Mouse (Mus musculus) myocyte (in vitro differentiated cells): ENCODE data around the gene Dync1h1. TPM values are rescaled to one million over a fixed set of nuclear protein-coding genes. Genes with fewer than 3 reads are reported as not detected.

Experiments used
- H3K27me3 ChIP-seq: one replicate; pipeline ENCODE4 v1.6.1; 2011; ENCODE audit not compliant: control insufficient read depth, insufficient read depth, insufficient read length
- H3K36me3 ChIP-seq: one replicate; pipeline ENCODE4 v1.6.1; 2011; ENCODE audit not compliant: control insufficient read depth, insufficient read depth
- H3K4me2 ChIP-seq: one replicate; pipeline ENCODE4 v1.6.1; 2011; ENCODE audit warnings: low read depth, control low read depth
- H3K4me3 ChIP-seq: one replicate; pipeline ENCODE4 v1.5.1; 2011; ENCODE audit warnings: mild to moderate bottlenecking, control low read depth, moderate library complexity
- H3K79me2 ChIP-seq: one replicate; pipeline ENCODE4 v1.6.1; 2011; ENCODE audit not compliant: control insufficient read depth, insufficient read depth
- H3ac ChIP-seq: one replicate; pipeline ENCODE4 v1.6.1; 2011; ENCODE audit not compliant: control insufficient read depth, insufficient read length
- CEBPB ChIP-seq: IDR thresholded peaks from 2 replicates; pipeline ENCODE4 v1.6.1; 2011; ENCODE audit warnings: mild to moderate bottlenecking, moderate library complexity; ENCODE audit not compliant: poor library complexity, insufficient read depth, severe bottlenecking
- E2F4 ChIP-seq: IDR thresholded peaks from one replicate; pipeline ENCODE4 v1.6.1; 2011; ENCODE audit warnings: mild to moderate bottlenecking, control low read depth, moderate library complexity; ENCODE audit not compliant: insufficient read depth
- MAX ChIP-seq: IDR thresholded peaks from one replicate; pipeline ENCODE4 v1.6.1; 2011; ENCODE audit warnings: low read depth, mild to moderate bottlenecking, control low read depth
- MYOD1 ChIP-seq, 3 experiments: IDR thresholded peaks; one replicate each; pipeline ENCODE4 v1.6.1; 2011; ENCODE audit warnings: control low read depth in 2 of 3, low read depth in 2 of 3, mild to moderate bottlenecking in 2 of 3, moderate library complexity in 1 of 3; ENCODE audit not compliant: insufficient read length in 2 of 3, control insufficient read depth in 1 of 3
- MYOG ChIP-seq, 3 experiments: IDR thresholded peaks; one replicate each; pipeline ENCODE4 v1.6.1; 2011; ENCODE audit warnings: control low read depth in 2 of 3, low read depth in 2 of 3, mild to moderate bottlenecking in 2 of 3; ENCODE audit not compliant: insufficient read length in 2 of 3, control insufficient read depth in 1 of 3, insufficient read depth in 1 of 3
- POLR2A ChIP-seq: IDR thresholded peaks from one replicate; pipeline ENCODE4 v1.6.1; 2011; ENCODE audit warnings: low read depth, mild to moderate bottlenecking, control low read depth, moderate library complexity; ENCODE audit not compliant: insufficient read length
- POLR2AphosphoS2 ChIP-seq: IDR thresholded peaks from one replicate; pipeline ENCODE4 v1.6.1; 2011; ENCODE audit warnings: low read depth, control low read depth; ENCODE audit not compliant: insufficient read length
- REST ChIP-seq: IDR thresholded peaks from one replicate; pipeline ENCODE4 v1.6.1; 2011; ENCODE audit warnings: mild to moderate bottlenecking, control low read depth, moderate library complexity; ENCODE audit not compliant: insufficient read depth, insufficient read length
- SRF ChIP-seq: IDR thresholded peaks from one replicate; pipeline ENCODE4 v1.6.1; 2011; ENCODE audit warnings: low read depth; ENCODE audit not compliant: control insufficient read depth, insufficient read length
- TCF12 ChIP-seq: IDR thresholded peaks from one replicate; pipeline ENCODE4 v1.6.1; 2011; ENCODE audit warnings: mild to moderate bottlenecking, control low read depth; ENCODE audit not compliant: poor library complexity, insufficient read depth, severe bottlenecking
- TCF3 ChIP-seq: IDR thresholded peaks from one replicate; pipeline ENCODE4 v1.6.1; 2011; ENCODE audit warnings: low read depth, control low read depth; ENCODE audit not compliant: insufficient read length
- USF1 ChIP-seq: IDR thresholded peaks from one replicate; pipeline ENCODE4 v1.6.1; 2011; ENCODE audit warnings: low read depth, mild to moderate bottlenecking, control low read depth, moderate library complexity
- polyA plus RNA-seq: library from polyadenylated mRNA; unstranded; fragments of >200 nt; fragmentation: generic; extraction: Trizol; gene quantifications from one replicate; pipeline ENCODE4 v1.2.1, GENCODE M21; 2012; ENCODE audit warnings: missing spikeins

The Dync1h1 gene
- polyA plus RNA-seq: 128 TPM

DNA sequence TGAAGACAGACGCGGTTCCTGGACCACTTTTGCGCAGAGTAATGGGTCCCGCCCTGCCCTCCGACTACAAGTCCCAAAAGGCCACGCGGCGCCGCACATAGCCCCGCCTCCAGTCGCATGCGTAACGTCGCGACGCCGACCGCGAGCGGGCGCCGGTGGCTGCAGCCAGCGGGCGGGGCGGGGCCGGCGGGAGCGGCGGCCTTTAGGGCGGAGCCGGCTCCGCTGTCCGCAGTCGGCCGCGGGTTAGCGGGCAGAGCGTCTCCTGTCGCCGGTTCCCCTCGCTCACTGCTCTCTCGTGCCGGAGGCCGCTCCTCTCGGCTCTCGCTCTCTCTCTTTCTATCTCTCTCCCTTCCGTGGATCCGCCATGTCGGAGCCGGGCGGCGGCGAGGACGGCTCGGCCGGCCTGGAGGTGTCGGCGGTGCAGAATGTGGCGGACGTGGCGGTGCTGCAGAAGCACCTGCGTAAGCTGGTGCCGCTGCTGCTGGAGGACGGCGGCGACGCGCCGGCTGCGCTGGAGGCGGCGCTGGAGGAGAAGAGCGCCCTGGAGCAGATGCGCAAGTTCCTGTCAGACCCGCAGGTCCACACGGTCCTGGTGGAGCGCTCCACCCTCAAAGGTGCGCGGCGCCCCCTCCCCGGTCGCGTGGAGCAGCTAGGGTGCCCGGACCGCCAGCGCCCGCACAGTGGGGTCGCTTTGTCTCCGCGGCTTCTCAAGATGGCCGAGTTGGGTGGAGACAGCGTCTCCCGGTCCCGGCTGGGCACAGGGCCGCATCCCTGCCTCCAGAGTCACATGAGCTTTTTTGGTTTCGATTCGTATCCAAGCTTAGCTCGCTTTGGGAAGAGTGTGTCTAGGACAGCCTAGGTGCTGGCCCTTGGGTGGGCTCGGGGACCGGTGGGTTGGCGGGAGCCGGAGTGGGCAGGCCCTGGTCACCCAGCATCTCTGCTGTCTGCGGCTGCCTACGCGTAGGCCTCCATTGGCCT is at the start of gene Dync1h1:
Dync1h1 (plus strand) TSS at position 212 of the 978 bp plus-strand sequence.
- H3K4me2 ChIP-seq: peak within 1 kb of the TSS; percentile 94
- no peaks in the 10 kb centered on the region for H3K27me3 ChIP-seq

DNA sequence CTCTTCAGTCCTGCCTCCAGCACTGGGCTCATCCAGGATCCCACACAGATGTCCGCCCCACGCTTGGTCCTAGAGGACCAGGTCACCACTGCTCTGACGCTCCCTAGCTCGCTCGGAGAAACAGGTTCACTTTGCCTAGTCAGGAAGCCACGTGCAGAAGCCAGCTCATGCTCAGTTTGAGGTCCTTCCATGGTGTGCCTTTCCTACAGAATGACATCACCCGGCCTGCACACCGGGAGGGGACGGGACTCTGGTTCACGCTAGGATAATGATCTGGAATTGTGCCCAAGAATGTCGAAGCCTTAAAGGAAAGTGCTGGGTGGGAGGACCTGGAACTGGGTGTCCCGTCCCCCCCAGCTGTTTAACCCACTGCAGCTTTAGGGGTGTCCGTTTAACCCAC is 49.1 kb upstream of the Dync1h1 start:
- H3ac ChIP-seq: no peak overlapping the region
- TF ChIP-seq CEBPB: no peak
- no peak for TF ChIP-seq MYOD1 (IDR thresholded peaks at IDR 0.05; ENCODE audit: control insufficient read depth in 1 of 3, insufficient read length in 2 of 3, low read depth in 2 of 3)
- TF ChIP-seq TCF12: no peak
- TF ChIP-seq POLR2A: no peak
- no peak for TF ChIP-seq USF1
- no peak for TF ChIP-seq TCF3
- no peak for TF ChIP-seq POLR2AphosphoS2
- TF ChIP-seq REST: no peak
- TF ChIP-seq MYOG (IDR thresholded peaks at IDR 0.05; ENCODE audit: control insufficient read depth in 1 of 3, insufficient read depth in 1 of 3, insufficient read length in 2 of 3, low read depth in 2 of 3): no peak
- TF ChIP-seq MAX: no peak
- TF ChIP-seq SRF: no peak
- no peak for TF ChIP-seq E2F4
- no peaks in the 10 kb centered on the region for H3K79me2 ChIP-seq
- H3K36me3 ChIP-seq: peaks cover 22% of the 10 kb centered on the region
- H3K27me3 ChIP-seq: no peaks in the 10 kb centered on the region
- no peak overlapping the region for H3K4me2 ChIP-seq
- H3K4me3 ChIP-seq: no peak overlapping the region

More for the DNA sequence above, at the start of gene Dync1h1:
- Histone ChIP-seq H3K36me3 (no peaks in the 10 kb centered on the region), H3ac (peak within 1 kb of the TSS; percentile 85), H3K4me3 (peak within 1 kb of the TSS; percentile 85), H3K79me2 (peaks cover 52% of the 10 kb centered on the region)
- TF ChIP-seq TCF3 (no peak), POLR2AphosphoS2 (peak; percentile 97), USF1 (peak; percentile 60), CEBPB (no peak), MYOG (IDR thresholded peaks at IDR 0.05; ENCODE audit: control insufficient read depth in 1 of 3, insufficient read depth in 1 of 3, insufficient read length in 2 of 3, low read depth in 2 of 3) (peak in 1 of 3 experiments; percentile 18), POLR2A (peak; percentile 98), MYOD1 (IDR thresholded peaks at IDR 0.05; ENCODE audit: control insufficient read depth in 1 of 3, insufficient read length in 2 of 3, low read depth in 2 of 3) (peak in 1 of 3 experiments; percentile 29), E2F4 (no peak)

DNA sequence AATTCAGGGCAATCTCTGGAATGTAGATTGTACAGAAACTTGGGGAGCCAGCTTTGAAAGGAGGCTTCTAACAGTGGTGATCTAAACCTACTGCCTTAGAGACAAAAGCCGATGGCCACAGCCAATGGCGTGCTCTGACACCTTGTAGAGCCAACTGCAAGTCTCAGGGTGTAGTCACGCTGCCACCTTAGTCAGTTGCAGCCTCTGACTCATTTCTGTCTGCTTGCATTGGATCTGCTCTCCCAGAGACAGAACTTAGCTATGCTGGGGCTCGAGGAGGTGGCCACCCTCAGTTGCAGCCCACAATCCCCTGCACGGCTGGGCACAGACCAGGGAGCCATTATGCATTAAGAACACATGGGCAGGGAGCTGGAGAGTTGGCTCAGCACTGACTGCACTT is 47.9 kb upstream of the Dync1h1 start:
- TF ChIP-seq POLR2AphosphoS2: no peak
- no peak for TF ChIP-seq SRF
- no peak for TF ChIP-seq POLR2A
- TF ChIP-seq CEBPB: no peak
- no peak for TF ChIP-seq TCF3
- TF ChIP-seq E2F4: no peak
- TF ChIP-seq REST: no peak
- no peak for TF ChIP-seq MYOG (IDR thresholded peaks at IDR 0.05; ENCODE audit: control insufficient read depth in 1 of 3, insufficient read depth in 1 of 3, insufficient read length in 2 of 3, low read depth in 2 of 3)
- TF ChIP-seq MYOD1 (IDR thresholded peaks at IDR 0.05; ENCODE audit: control insufficient read depth in 1 of 3, insufficient read length in 2 of 3, low read depth in 2 of 3): no peak
- TF ChIP-seq MAX: no peak
- TF ChIP-seq USF1: no peak
- TF ChIP-seq TCF12: no peak
- H3K79me2 ChIP-seq: no peaks in the 10 kb centered on the region
- no peak overlapping the region for H3K4me3 ChIP-seq
- no peaks in the 10 kb centered on the region for H3K27me3 ChIP-seq
- H3K36me3 ChIP-seq: peaks cover 22% of the 10 kb centered on the region
- H3ac ChIP-seq: no peak overlapping the region
- no peak overlapping the region for H3K4me2 ChIP-seq

DNA sequence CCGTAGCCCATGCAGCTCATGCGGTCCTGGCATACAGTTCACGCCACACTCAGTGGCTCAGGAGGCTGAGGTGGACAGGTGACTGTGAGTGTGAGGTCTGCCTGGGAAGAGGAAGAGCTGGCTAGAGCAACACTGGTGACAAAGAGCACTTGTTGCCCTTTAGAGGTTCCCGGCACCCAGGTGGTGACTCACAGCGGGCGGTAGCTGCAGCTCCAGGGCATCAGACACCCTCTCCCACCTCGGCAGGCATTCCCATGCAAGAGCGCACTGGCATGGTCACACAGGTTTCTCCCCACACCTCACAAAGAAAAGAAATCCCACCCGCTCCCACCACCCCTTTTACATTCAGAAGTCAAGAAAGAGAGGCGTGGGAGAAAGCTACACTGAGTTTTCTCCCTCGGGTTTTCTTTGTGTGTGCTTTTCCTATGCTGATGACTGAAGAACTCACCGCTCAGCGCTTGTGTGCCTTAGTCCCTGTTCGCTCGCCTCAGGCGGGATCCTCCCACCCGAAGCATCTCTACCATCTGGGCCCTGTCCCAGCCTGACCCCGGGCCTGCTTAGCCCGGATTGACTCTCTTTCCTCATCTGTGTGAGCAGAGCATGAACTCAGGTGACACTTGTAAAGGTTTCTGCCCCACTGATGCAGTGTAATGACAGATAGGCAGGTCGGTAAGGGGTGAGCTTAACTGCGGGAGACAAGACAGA is 45.6 kb upstream of the Dync1h1 start:
- peaks cover 22% of the 10 kb centered on the region for H3K36me3 ChIP-seq
- TF ChIP-seq REST (no peak), MAX (no peak), TCF3 (no peak), USF1 (no peak), E2F4 (no peak)
- H3K27me3 ChIP-seq: no peaks in the 10 kb centered on the region
- H3ac ChIP-seq: no peak overlapping the region
- H3K4me3 ChIP-seq: no peak overlapping the region
- no peak overlapping the region for H3K4me2 ChIP-seq
- H3K79me2 ChIP-seq: no peaks in the 10 kb centered on the region
